Mouse (Mus musculus) skeletal muscle tissue, adult 2 months (tissue): ENCODE measurements around the gene Fkbp11.
"Not testable (repeated sequence)": the region's sequence is repeated elsewhere in the genome, so short reads cannot be mapped to it uniquely, and the experiment has no call there.

Source experiments
- DNase-seq: peaks from one replicate; pipeline ENCODE4 v3.0.0-alpha.2; 2012; ENCODE audit warnings: low read depth, low spot score

Fkbp11 gene

GRCm38 (mm10) chr15:98727443-98728321 is at the start of gene Fkbp11:
Gene Fkbp11, minus strand, starts transcription at chr15:98728198.
- peak; percentile 25 for DNase-seq

GRCm38 (mm10) chr15:98777762-98778161 is 49.8 kb upstream of the Fkbp11 start, which contains the start of gene Wnt10b:
Gene Wnt10b, minus strand, starts transcription at chr15:98778150.
- no peak for DNase-seq

GRCm38 (mm10) chr15:98777005-98777616 is 49.1 kb upstream of the Fkbp11 start:
- no peak for DNase-seq

GRCm38 (mm10) chr15:98776280-98777004 is 48.4 kb upstream of the Fkbp11 start:
- DNase-seq: no peak

- DNase-seq: no peak
Observed at GRCm38 (mm10) chr15:98775533-98775932, 47.5 kb upstream of the Fkbp11 start.

GRCm38 (mm10) chr15:98774096-98774495 is 46.1 kb upstream of the Fkbp11 start:
- no peak for DNase-seq

GRCm38 (mm10) chr15:98772511-98773211 is 44.7 kb upstream of the Fkbp11 start:
- no peak for DNase-seq

GRCm38 (mm10) chr15:98771813-98772425 is 43.9 kb upstream of the Fkbp11 start:
- no peak for DNase-seq

- DNase-seq: no peak
Observed at GRCm38 (mm10) chr15:98768259-98768658, 40.3 kb upstream of the Fkbp11 start.

GRCm38 (mm10) chr15:98765929-98766328 is 37.9 kb upstream of the Fkbp11 start:
- DNase-seq: no peak

- DNase-seq: peak; percentile 95
Observed at GRCm38 (mm10) chr15:98762670-98763529, 34.9 kb upstream of the Fkbp11 start, which contains the start of gene Arf3. Gene Arf3, minus strand, starts transcription at chr15:98763214.

- peak; percentile 35 for DNase-seq
Observed at GRCm38 (mm10) chr15:98762201-98762621, 34.2 kb upstream of the Fkbp11 start.

- DNase-seq: no peak
Observed at GRCm38 (mm10) chr15:98754125-98754524, 26.1 kb upstream of the Fkbp11 start.

GRCm38 (mm10) chr15:98753021-98753423 is 25.0 kb upstream of the Fkbp11 start:
- DNase-seq: no peak

GRCm38 (mm10) chr15:98749093-98749492 is 21.1 kb upstream of the Fkbp11 start:
- no peak for DNase-seq

GRCm38 (mm10) chr15:98747296-98747695 is 19.3 kb upstream of the Fkbp11 start:
- no peak for DNase-seq

- no peak for DNase-seq
Observed at GRCm38 (mm10) chr15:98746344-98746965, 18.5 kb upstream of the Fkbp11 start.

GRCm38 (mm10) chr15:98743863-98744262 is 15.9 kb upstream of the Fkbp11 start:
- not testable (repeated sequence) for DNase-seq

- no peak for DNase-seq
Observed at GRCm38 (mm10) chr15:98742766-98743428, 14.9 kb upstream of the Fkbp11 start.
